Mouse (Mus musculus) brain, embryonic 14.5 days (tissue): ENCODE data around the gene Mrpl16.

Experiments
- CTCF ChIP-seq: fragments of 200-500 bp; IDR thresholded peaks from 2 replicates; pipeline ENCODE4 v1.5.1; 2012; ENCODE audit warnings: inconsistent platforms, mild to moderate bottlenecking, moderate library complexity, borderline replicate concordance; ENCODE audit not compliant: insufficient read depth, insufficient read length; ENCODE audit errors: extremely low read depth
- POLR2A ChIP-seq: fragments of 200-500 bp; IDR thresholded peaks from 2 replicates; pipeline ENCODE4 v1.6.1; 2012; ENCODE audit warnings: mild to moderate bottlenecking, inconsistent platforms, borderline replicate concordance; ENCODE audit not compliant: poor library complexity, insufficient read depth, insufficient read length, severe bottlenecking; ENCODE audit errors: extremely low read depth

- no peak for TF ChIP-seq CTCF
- no peak for TF ChIP-seq POLR2A
Measured at GRCm38 (mm10) chr19:11807251-11807650, 37.1 kb downstream of the Mrpl16 start.
